ENCODE assay signal across 15 mouse cellular contexts in genomic region chr16:49573171-49573517, GRCm38 (mm10).
DNase-seq lines count a peak whose midpoint lies in the region; ATAC-seq lines count a peak whose summit lies in the region.
"Had no signal": no experiment of that assay in that cellular context is flagged by ENCODE, and none has a peak within 500 bp of the region (broad histone marks: within the 10 kb centered on the region; RNA-seq: fewer than 3 reads in every experiment).

No protein-coding gene starts in this region.

- peak; percentile 70 for ATAC-seq in forebrain, embryonic 14.5 days
- peak; percentile 67 for ATAC-seq in hindbrain, embryonic 16.5 days
- peak; percentile 50; the same call in 1 of the 2 replicates for ATAC-seq in neural tube, embryonic 13.5 days (ENCODE audit: low read depth)

- no peak overlapping the region for H3K9ac ChIP-seq in forebrain, embryonic 14.5 days (ENCODE audit: low read length)
- no peak overlapping the region for H3K9ac ChIP-seq in hindbrain, embryonic 16.5 days (ENCODE audit: low read depth, low read length)
- no peak overlapping the region for H3K9ac ChIP-seq in neural tube, embryonic 13.5 days

- no peaks in the 10 kb centered on the region for H3K9me3 ChIP-seq in forebrain, embryonic 14.5 days (replicated peaks; ENCODE audit: control insufficient read depth, low read length)
- no peaks in the 10 kb centered on the region for H3K9me3 ChIP-seq in hindbrain, embryonic 16.5 days (ENCODE audit: control insufficient read depth, low read length)
- H3K9me3 ChIP-seq in neural tube, embryonic 13.5 days, result no peaks in the 10 kb centered on the region

- H3K4me3 ChIP-seq in forebrain, embryonic 14.5 days (ENCODE audit: low read depth, low read length), result no peak overlapping the region
- no peak overlapping the region for H3K4me3 ChIP-seq in hindbrain, embryonic 16.5 days (ENCODE audit: low read length)
- H3K4me3 ChIP-seq in neural tube, embryonic 13.5 days, result no peak overlapping the region

- H3K27me3 ChIP-seq in forebrain, embryonic 14.5 days (replicated peaks; ENCODE audit: control insufficient read depth, insufficient read depth, low read length), result no peaks in the 10 kb centered on the region
- no peaks in the 10 kb centered on the region for H3K27me3 ChIP-seq in hindbrain, embryonic 16.5 days (replicated peaks; ENCODE audit: control insufficient read depth, insufficient read depth, low read length)
- no peaks in the 10 kb centered on the region for H3K27me3 ChIP-seq in neural tube, embryonic 13.5 days
- H3K27me3 ChIP-seq: CH12.LX had no signal

- no peaks in the 10 kb centered on the region for H3K36me3 ChIP-seq in forebrain, embryonic 14.5 days (ENCODE audit: control insufficient read depth, insufficient read depth, low read length)
- no peaks in the 10 kb centered on the region for H3K36me3 ChIP-seq in hindbrain, embryonic 16.5 days (ENCODE audit: control insufficient read depth, insufficient read depth, low read length)
- H3K36me3 ChIP-seq in neural tube, embryonic 13.5 days, result no peaks in the 10 kb centered on the region

- peak overlapping the region; percentile 32 for H3K4me2 ChIP-seq in forebrain, embryonic 14.5 days (ENCODE audit: low read length)
- peak overlapping the region; percentile 24; the same call in 1 of the 2 replicates for H3K4me2 ChIP-seq in hindbrain, embryonic 16.5 days (ENCODE audit: low read length)
- peak overlapping the region; percentile 32 for H3K4me2 ChIP-seq in neural tube, embryonic 13.5 days

- DNase-seq in embryo, embryonic 11 days, result peak; percentile 1
- no peak for DNase-seq in embryo, embryonic 9.5 days (ENCODE audit: extremely low spot score)
- peak; percentile 33 for DNase-seq in forebrain, embryonic 14.5 days (ENCODE audit: low spot score)
- DNase-seq in c-Kit-positive CD71-positive TER-119-positive erythroid progenitor cells, embryonic 14.5 days (ENCODE audit: low spot score), result no peak
- DNase-seq in heart, adult 9 months (ENCODE audit: low spot score in 2 of 2), result no peak
- no peak for DNase-seq in thymus, postnatal 10 days (ENCODE audit: low spot score in 2 of 2)
- DNase-seq: adrenal gland, adult 8-10 months; cerebellum, adult 2 months; gastrocnemius, postnatal 10 days; kidney, adult 2 months; right cerebral cortex, postnatal 4 days; thymus, postnatal 25 days had no signal

- 8% methylated on average over 3 of the region's 3 CpGs for WGBS in forebrain, embryonic 14.5 days
- WGBS in hindbrain, embryonic 16.5 days, result 48% methylated on average over 3 of the region's 3 CpGs
- 41% methylated on average over 3 of the region's 3 CpGs for WGBS in neural tube, embryonic 13.5 days

- H3K27ac ChIP-seq in forebrain, embryonic 14.5 days (ENCODE audit: low read depth, low read length), result no peak overlapping the region
- H3K27ac ChIP-seq in hindbrain, embryonic 16.5 days (ENCODE audit: low read depth, low read length), result no peak overlapping the region
- no peak overlapping the region; the same call in 1 of the 2 replicates for H3K27ac ChIP-seq in neural tube, embryonic 13.5 days (replicated peaks)

- peaks cover 8% of the 10 kb centered on the region for H3K4me1 ChIP-seq in forebrain, embryonic 14.5 days (ENCODE audit: control insufficient read depth, insufficient read depth, low read length)
- no peaks in the 10 kb centered on the region for H3K4me1 ChIP-seq in hindbrain, embryonic 16.5 days (ENCODE audit: control insufficient read depth, insufficient read depth, low read depth, low read length)
- H3K4me1 ChIP-seq in neural tube, embryonic 13.5 days (replicated peaks), result peaks cover 13% of the 10 kb centered on the region

Comparison
In these comparisons a context has a peak if more than half of its experiments do, and no peak if none do; other contexts are left out.
1. DNase-seq: peak in embryo, embryonic 11 days (single experiment) and forebrain, embryonic 14.5 days (single experiment); none in embryo, embryonic 9.5 days (single experiment), c-Kit-positive CD71-positive TER-119-positive erythroid progenitor cells, embryonic 14.5 days (single experiment), heart, adult 9 months (0 of 2) and thymus, postnatal 10 days (0 of 2).
2. Peak in every context shown above with its lines, with median percentiles within 50 percentile points of each other: ATAC-seq and H3K4me2 ChIP-seq.